Mouse (Mus musculus) forebrain, embryonic 15.5 days (tissue): ENCODE results near the gene Tmem132e. TPM values are rescaled to one million over a fixed set of nuclear protein-coding genes. Genes with fewer than 3 reads are reported as not detected.

Experiments used
- polyA plus RNA-seq: library from polyadenylated mRNA; unstranded; fragments of >200 nt; fragmentation: Nextera tagmentation; extraction: Ambion mirVana; gene quantifications from 2 replicates; pipeline ENCODE4 v1.2.1, GENCODE M21; 2015

Tmem132e gene
- polyA plus RNA-seq, 1 experiment from 2014 or later: 1.0 TPM

Other genes starting within 250 kb of the Tmem132e start
- not detected in 2 replicates for gene Ccl1, start 83.2 kb upstream of the Tmem132e start, polyA plus RNA-seq